Mouse (Mus musculus): ENCODE results near the gene Fli1. TPM values are rescaled to one million over a fixed set of nuclear protein-coding genes. Genes with fewer than 3 reads are reported as not detected.

Fli1 gene
- polyA plus RNA-seq, 1 experiment from 2014 or later: 8.7 TPM

DNA sequence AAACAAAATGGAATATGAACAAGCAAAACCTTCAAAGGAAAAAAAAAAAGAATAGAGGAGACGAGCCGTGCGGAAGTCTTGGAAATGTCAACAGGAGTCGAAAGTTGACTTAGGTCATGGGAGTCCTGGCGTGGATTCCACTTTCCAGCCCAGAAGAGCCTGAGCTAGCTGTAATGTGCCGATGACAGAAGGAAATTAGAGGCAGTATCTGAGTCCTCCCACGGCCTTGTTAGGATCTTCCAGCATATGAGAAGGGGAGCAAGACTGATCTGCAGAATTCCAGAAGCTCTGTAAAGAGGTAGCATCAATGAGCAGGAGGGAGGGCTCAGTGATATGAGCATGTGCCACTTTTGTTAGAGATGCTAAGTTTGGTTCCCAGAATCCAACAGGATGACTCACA lies 166.6 kb downstream of the Fli1 start:
- Histone ChIP-seq H3K4me1 (replicated peaks) (no peaks in the 10 kb centered on the region), H3K4me3 (no peak overlapping the region), H3K27ac (replicated peaks) (no peak overlapping the region), H3K9me3 (no peaks in the 10 kb centered on the region), H3K4me2 (no peak overlapping the region), H3K27me3 (no peaks in the 10 kb centered on the region), H3K9ac (no peak overlapping the region), H3K36me3 (no peaks in the 10 kb centered on the region)
- no peak for ATAC-seq (ENCODE audit: low FRiP score, low read depth)
- WGBS: 80% methylated on average over 7 of the region's 7 CpGs

DNA sequence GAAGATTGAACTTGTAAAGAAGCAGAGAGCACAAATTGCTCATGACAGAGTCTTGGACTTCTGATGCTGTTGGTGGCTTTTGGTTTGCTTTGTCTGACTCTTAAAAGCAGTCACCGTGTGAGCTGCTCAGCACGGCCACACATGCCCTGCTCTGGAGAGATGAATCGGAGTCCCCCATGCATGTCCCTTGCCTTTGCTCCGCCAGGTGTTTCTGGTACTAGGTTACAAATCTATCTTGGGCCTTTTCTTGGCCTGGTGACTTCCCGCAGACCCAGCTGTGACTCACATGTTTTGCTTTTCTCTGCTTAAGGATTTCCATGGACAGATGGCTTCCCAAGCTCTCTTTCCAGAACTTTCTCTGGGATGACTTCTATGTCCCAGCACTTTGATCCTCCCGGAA lies 169.0 kb downstream of the Fli1 start:
- ATAC-seq (ENCODE audit: low FRiP score, low read depth): no peak
- 92% methylated on average over 6 of the region's 6 CpGs for WGBS
- Histone ChIP-seq H3K27ac (replicated peaks) (no peak overlapping the region), H3K9me3 (no peaks in the 10 kb centered on the region), H3K9ac (no peak overlapping the region), H3K4me3 (no peak overlapping the region), H3K36me3 (no peaks in the 10 kb centered on the region), H3K4me2 (no peak overlapping the region), H3K27me3 (no peaks in the 10 kb centered on the region), H3K4me1 (replicated peaks) (peaks cover 4% of the 10 kb centered on the region; the same call in 1 of the 2 replicates)

Other genes with a start within 250 kb of the Fli1 start
- gene Kcnj5, start 198.5 kb downstream of the Fli1 start, polyA plus RNA-seq (2015; fragmentation: Nextera tagmentation; extraction: Ambion mirVana): 0.52 and 0.77 TPM in 2 replicates
- not detected in 2 replicates for gene Kcnj1, start 170.4 kb downstream of the Fli1 start, polyA plus RNA-seq (2015; fragmentation: Nextera tagmentation; extraction: Ambion mirVana)
- 18.9 and 19.1 TPM in 2 replicates for gene Ets1, start 93.4 kb upstream of the Fli1 start, polyA plus RNA-seq (2015; fragmentation: Nextera tagmentation; extraction: Ambion mirVana)